Mouse (Mus musculus) E14TG2a.4 (cell line): Measurements from ENCODE around the gene Scfd2.

Source experiments
- CTCF ChIP-seq: conservative IDR thresholded peaks from 2 replicates; pipeline ENCODE4 v1.5.1; 2014; ENCODE audit warnings: low read length
- NANOG ChIP-seq: IDR thresholded peaks from 2 replicates; pipeline ENCODE4 v1.6.1; 2014; ENCODE audit warnings: borderline replicate concordance, low read length, mixed read lengths
- POU5F1 ChIP-seq: IDR thresholded peaks from 2 replicates; pipeline ENCODE4 v1.6.1; 2014; ENCODE audit warnings: low read length, borderline replicate concordance

DNA sequence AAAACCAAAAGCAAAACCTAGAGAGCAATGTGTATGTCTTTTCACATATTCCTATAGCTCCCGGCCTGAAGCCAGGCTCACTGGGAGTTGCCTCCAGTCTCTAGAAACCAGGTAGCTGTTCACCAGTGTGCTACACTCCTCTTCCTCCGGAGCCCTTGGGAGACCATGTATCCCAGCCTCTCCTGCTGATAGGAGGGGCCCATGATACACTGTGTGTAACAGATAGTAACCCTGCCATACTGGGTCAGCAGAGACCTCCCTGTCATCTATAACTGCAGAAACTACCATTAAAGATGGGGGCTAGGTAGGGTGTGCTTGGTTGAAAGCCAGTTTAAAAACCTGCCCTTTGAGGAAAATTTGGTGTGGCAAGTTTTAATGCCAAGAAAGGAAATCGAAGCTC, 214.4 kb downstream of the Scfd2 start:
- no peak for TF ChIP-seq CTCF
- TF ChIP-seq NANOG, result no peak
- no peak for TF ChIP-seq POU5F1
